Mouse (Mus musculus) brain, embryonic 14.5 days (tissue): Measurements from ENCODE around the gene Aqp3.
A peak's percentile ranks its signal among the peaks of the same experiment; 100 is the strongest.

Source experiments
- CTCF ChIP-seq: fragments of 200-500 bp; IDR thresholded peaks from 2 replicates; pipeline ENCODE4 v1.5.1; 2012; ENCODE audit warnings: inconsistent platforms, mild to moderate bottlenecking, moderate library complexity, borderline replicate concordance; ENCODE audit not compliant: insufficient read depth, insufficient read length; ENCODE audit errors: extremely low read depth
- POLR2A ChIP-seq: fragments of 200-500 bp; IDR thresholded peaks from 2 replicates; pipeline ENCODE4 v1.6.1; 2012; ENCODE audit warnings: mild to moderate bottlenecking, inconsistent platforms, borderline replicate concordance; ENCODE audit not compliant: poor library complexity, insufficient read depth, insufficient read length, severe bottlenecking; ENCODE audit errors: extremely low read depth

GRCm38 (mm10) chr4:41136454-41136805, 38.4 kb upstream of the Aqp3 start:
- TF ChIP-seq POLR2A (peak; percentile 18; the same call in 1 of the 2 replicates), CTCF (no peak)
